Mouse (Mus musculus): ENCODE measurements around the gene Fam111a.

The Fam111a gene

GRCm38 (mm10) chr19:12558219-12558618 lies 12.7 kb downstream of the Fam111a start:
- no peak for DNase-seq (ENCODE audit: low spot score in 2 of 2)

GRCm38 (mm10) chr19:12564197-12564596 lies 18.7 kb downstream of the Fam111a start:
- no peak for DNase-seq (ENCODE audit: low spot score in 2 of 2)

GRCm38 (mm10) chr19:12567011-12567410 lies 21.5 kb downstream of the Fam111a start:
- no peak for DNase-seq (ENCODE audit: low spot score in 2 of 2)

- DNase-seq (ENCODE audit: low spot score in 2 of 2), result no peak
These were observed 25.3 kb downstream of the Fam111a start for GRCm38 (mm10) chr19:12570866-12571265.

GRCm38 (mm10) chr19:12571687-12572086 lies 26.1 kb downstream of the Fam111a start:
- no peak for DNase-seq (ENCODE audit: low spot score in 2 of 2)

GRCm38 (mm10) chr19:12572614-12573265 lies 27.2 kb downstream of the Fam111a start:
- DNase-seq (ENCODE audit: low spot score in 2 of 2), result no peak

GRCm38 (mm10) chr19:12573266-12574011 lies 27.9 kb downstream of the Fam111a start:
- peak; percentile 78 to 93 for DNase-seq (ENCODE audit: low spot score in 2 of 2)

- peak in 1 of 2 experiments; percentile 31 for DNase-seq (ENCODE audit: low spot score in 2 of 2)
These were observed 28.5 kb downstream of the Fam111a start for GRCm38 (mm10) chr19:12574012-12574407.

GRCm38 (mm10) chr19:12575107-12575506 lies 29.6 kb downstream of the Fam111a start:
- peak; percentile 42 to 53 for DNase-seq (ENCODE audit: low spot score in 2 of 2)

- DNase-seq (ENCODE audit: low spot score in 2 of 2), result no peak
These were observed 30.0 kb downstream of the Fam111a start for GRCm38 (mm10) chr19:12575514-12575913.

- no peak for DNase-seq (ENCODE audit: low spot score in 2 of 2)
These were observed 31.1 kb downstream of the Fam111a start for GRCm38 (mm10) chr19:12576639-12577038.

- DNase-seq (ENCODE audit: low spot score in 2 of 2), result no peak
These were observed 39.8 kb downstream of the Fam111a start for GRCm38 (mm10) chr19:12585310-12585709.

- DNase-seq (ENCODE audit: low spot score in 2 of 2), result peak; percentile 65 to 66
These were observed 46.4 kb downstream of the Fam111a start for GRCm38 (mm10) chr19:12591908-12592307.

- no peak for DNase-seq (ENCODE audit: low spot score in 2 of 2)
These were observed 49.6 kb downstream of the Fam111a start for GRCm38 (mm10) chr19:12595135-12595529.

GRCm38 (mm10) chr19:12595530-12596289 lies 50.2 kb downstream of the Fam111a start:
- DNase-seq (ENCODE audit: low spot score in 2 of 2), result peak; percentile 34 to 69

- peak in 1 of 2 experiments; percentile 12 for DNase-seq (ENCODE audit: low spot score in 2 of 2)
These were observed 50.9 kb downstream of the Fam111a start for GRCm38 (mm10) chr19:12596290-12597072.

GRCm38 (mm10) chr19:12597073-12597405 lies 51.5 kb downstream of the Fam111a start:
- no peak for DNase-seq (ENCODE audit: low spot score in 2 of 2)

- DNase-seq (ENCODE audit: low spot score in 2 of 2), result no peak
These were observed 53.1 kb downstream of the Fam111a start for GRCm38 (mm10) chr19:12598674-12599073.

GRCm38 (mm10) chr19:12599674-12600073 lies 54.1 kb downstream of the Fam111a start, which contains the start of gene Gm4952:
Gm4952 (plus strand) TSS chr19:12599974.
- no peak for DNase-seq (ENCODE audit: low spot score in 2 of 2)

- no peak for DNase-seq (ENCODE audit: low spot score in 2 of 2)
These were observed 55.3 kb downstream of the Fam111a start for GRCm38 (mm10) chr19:12600684-12601480.

- no peak for DNase-seq (ENCODE audit: low spot score in 2 of 2)
These were observed 62.8 kb downstream of the Fam111a start for GRCm38 (mm10) chr19:12608336-12608735.
